Mouse (Mus musculus): ENCODE data around the gene Thrb. TPM values are rescaled to one million over a fixed set of nuclear protein-coding genes. Genes with fewer than 3 reads are reported as not detected.

Gene Thrb
- polyA plus RNA-seq, 1 experiment: 0.65 TPM

DNA sequence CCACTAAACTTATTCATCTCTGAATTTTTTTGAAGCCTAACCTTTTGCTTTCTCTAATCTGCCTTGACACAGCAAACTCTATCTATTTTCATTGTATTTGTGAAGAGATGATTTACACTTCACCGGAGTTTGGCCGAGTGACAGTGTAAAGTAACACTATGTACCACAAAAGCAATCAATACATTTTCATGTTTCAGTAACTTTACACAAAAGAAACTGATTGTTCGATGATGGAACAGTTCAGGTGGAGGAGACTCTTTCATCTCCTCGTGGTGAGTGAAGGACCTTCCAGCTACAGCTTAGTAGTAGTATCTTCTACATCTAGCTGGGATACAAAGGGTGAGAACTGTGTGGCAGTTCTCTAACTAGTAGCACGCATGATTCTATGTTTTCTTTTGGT lies 5.0 kb upstream of the Thrb start:
- no peaks in the 10 kb centered on the region for H3K4me1 ChIP-seq (ENCODE audit: control insufficient read depth, insufficient read depth, insufficient read length)
- no peak for DNase-seq (ENCODE audit: low read depth in 1 of 2, low spot score in 2 of 2)
- H3K27ac ChIP-seq (ENCODE audit: insufficient read depth, low read length): no peak overlapping the region
- no peaks in the 10 kb centered on the region for H3K36me3 ChIP-seq (ENCODE audit: control insufficient read depth, insufficient read depth, low read length)
- no peak for TF ChIP-seq POLR2A (IDR thresholded peaks at IDR 0.05; ENCODE audit: low read depth, low read length)
- no peak for TF ChIP-seq CTCF (IDR thresholded peaks at IDR 0.05; ENCODE audit: extremely low read depth, insufficient read depth, insufficient read length, insufficient replicate concordance)
- WGBS: 89% methylated on average over 5 of the region's 5 CpGs
- no peaks in the 10 kb centered on the region for H3K27me3 ChIP-seq (ENCODE audit: control insufficient read depth, insufficient read depth, low read length)
- no peak overlapping the region for H3K4me3 ChIP-seq (ENCODE audit: extremely low read depth, insufficient read depth, insufficient read length)

DNA sequence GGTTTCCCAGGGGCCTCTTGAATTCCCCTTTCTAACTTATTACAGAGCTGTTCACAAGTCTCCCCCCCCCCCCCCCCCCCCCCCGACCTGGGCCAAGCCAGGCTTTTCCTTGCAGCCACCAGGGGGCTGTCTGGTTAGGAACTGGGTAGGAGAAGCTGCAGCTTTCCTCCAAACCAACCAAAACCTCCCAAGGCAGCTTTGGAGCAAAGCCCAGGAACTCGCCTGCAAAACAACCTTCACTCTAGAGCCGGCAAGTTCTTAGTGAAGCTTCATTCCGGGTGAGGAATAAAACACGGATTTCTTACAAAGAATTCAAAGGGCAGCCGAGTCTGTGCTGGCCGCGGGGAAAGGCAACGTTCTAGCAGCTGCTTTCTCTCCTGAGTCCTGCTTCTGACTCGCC lies 1.0 kb upstream of the Thrb start:
- peak; percentile 35 to 42 for DNase-seq (ENCODE audit: low read depth in 1 of 2, low spot score in 2 of 2)
- H3K36me3 ChIP-seq (ENCODE audit: control insufficient read depth, insufficient read depth, low read length): no peaks in the 10 kb centered on the region
- under 1% methylated on average over 9 of the region's 10 CpGs for WGBS
- H3K27me3 ChIP-seq (ENCODE audit: control insufficient read depth, insufficient read depth, low read length): peaks cover 8% of the 10 kb centered on the region
- no peak overlapping the region for H3K27ac ChIP-seq (ENCODE audit: insufficient read depth, low read length)
- H3K4me1 ChIP-seq (ENCODE audit: control insufficient read depth, insufficient read depth, insufficient read length): peaks cover 8% of the 10 kb centered on the region
- TF ChIP-seq POLR2A (IDR thresholded peaks at IDR 0.05; ENCODE audit: low read depth, low read length): no peak
- TF ChIP-seq CTCF (IDR thresholded peaks at IDR 0.05; ENCODE audit: extremely low read depth, insufficient read depth, insufficient read length, insufficient replicate concordance): peak; percentile 13; the same call in 1 of the 2 replicates
- H3K4me3 ChIP-seq (ENCODE audit: extremely low read depth, insufficient read depth, insufficient read length): peak overlapping the region; percentile 50; the same call in 1 of the 2 replicates

DNA sequence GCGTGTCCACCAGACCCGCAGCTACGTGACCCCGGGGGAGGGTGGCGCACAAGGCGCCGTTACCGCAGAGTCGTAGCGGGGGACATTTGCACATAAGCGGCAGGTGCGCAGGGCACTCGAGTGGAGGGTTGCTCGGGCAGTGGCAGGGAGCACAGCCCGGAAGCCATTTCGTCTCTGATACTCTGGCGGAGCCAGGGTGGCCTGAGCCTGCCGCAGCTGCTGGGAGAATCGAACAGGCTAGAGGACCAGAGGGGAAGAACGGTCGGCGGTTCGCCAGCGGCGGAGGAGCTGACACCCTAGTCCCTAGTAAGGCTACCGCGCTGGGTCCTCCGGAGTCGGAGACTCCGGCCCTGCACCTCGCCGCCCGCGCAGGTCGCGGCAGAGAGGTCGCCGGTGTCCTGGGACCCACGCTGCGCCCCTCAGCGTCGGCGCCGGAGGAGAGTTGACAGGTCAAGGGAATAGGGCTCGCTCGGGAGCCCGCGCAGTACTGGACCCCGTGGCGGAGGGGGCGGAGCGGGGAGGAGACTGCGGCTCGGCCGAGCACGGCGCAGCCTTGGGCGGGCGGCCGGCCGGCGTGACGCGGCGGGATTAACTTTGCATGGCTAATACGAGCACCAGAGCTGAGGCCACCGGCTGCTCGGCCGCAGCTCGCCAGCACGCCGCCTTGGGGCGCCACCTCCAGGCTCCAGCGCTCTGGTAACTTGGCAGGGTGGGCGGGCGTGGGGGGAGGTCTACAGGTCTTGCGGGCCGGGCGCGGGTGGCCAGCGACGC lies 453 bp downstream of the Thrb start:
- WGBS: under 1% methylated on average over 82 of the region's 82 CpGs
- H3K27ac ChIP-seq (ENCODE audit: insufficient read depth, low read length): peak overlapping the region; percentile 25; the same call in 1 of the 2 replicates
- peak overlapping the region; percentile 76 for H3K4me3 ChIP-seq (ENCODE audit: extremely low read depth, insufficient read depth, insufficient read length)
- peak in 1 of 2 experiments; percentile 30 for DNase-seq (ENCODE audit: low read depth in 1 of 2, low spot score in 2 of 2)
- TF ChIP-seq POLR2A (IDR thresholded peaks at IDR 0.05; ENCODE audit: low read depth, low read length): no peak
- TF ChIP-seq CTCF (IDR thresholded peaks at IDR 0.05; ENCODE audit: extremely low read depth, insufficient read depth, insufficient read length, insufficient replicate concordance): no peak
- H3K4me1 ChIP-seq (ENCODE audit: control insufficient read depth, insufficient read depth, insufficient read length): peaks cover 8% of the 10 kb centered on the region
- no peaks in the 10 kb centered on the region for H3K36me3 ChIP-seq (ENCODE audit: control insufficient read depth, insufficient read depth, low read length)
- peaks cover 8% of the 10 kb centered on the region for H3K27me3 ChIP-seq (ENCODE audit: control insufficient read depth, insufficient read depth, low read length)

DNA sequence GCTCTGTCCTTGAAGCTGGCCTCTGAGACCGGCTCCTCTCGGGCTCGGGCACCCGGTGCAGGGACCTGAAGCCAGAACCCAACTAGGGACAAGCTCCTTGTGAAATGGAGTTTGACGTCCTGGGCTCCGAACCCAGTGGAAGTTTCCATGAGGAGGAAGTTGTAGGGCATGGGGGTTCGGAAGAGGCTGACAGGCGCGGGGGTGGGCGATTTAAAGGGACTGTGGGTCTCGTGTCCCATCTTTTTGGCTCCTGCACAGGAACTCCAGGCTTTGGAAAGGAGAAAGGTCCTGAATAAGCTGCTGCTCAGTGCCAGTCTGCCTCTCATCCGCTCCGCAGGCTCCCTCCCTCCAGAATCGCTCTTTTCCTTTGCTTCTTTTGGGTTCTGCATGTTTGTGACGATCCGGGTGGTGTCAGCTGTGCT lies 1.1 kb downstream of the Thrb start:
- no peak for TF ChIP-seq CTCF (IDR thresholded peaks at IDR 0.05; ENCODE audit: extremely low read depth, insufficient read depth, insufficient read length, insufficient replicate concordance)
- TF ChIP-seq POLR2A (IDR thresholded peaks at IDR 0.05; ENCODE audit: low read depth, low read length): no peak
- H3K27me3 ChIP-seq (ENCODE audit: control insufficient read depth, insufficient read depth, low read length): peaks cover 8% of the 10 kb centered on the region
- peaks cover 8% of the 10 kb centered on the region for H3K4me1 ChIP-seq (ENCODE audit: control insufficient read depth, insufficient read depth, insufficient read length)
- no peak for DNase-seq (ENCODE audit: low read depth in 1 of 2, low spot score in 2 of 2)
- peak overlapping the region; percentile 76 for H3K4me3 ChIP-seq (ENCODE audit: extremely low read depth, insufficient read depth, insufficient read length)
- WGBS: 2% methylated on average over 16 of the region's 16 CpGs
- no peaks in the 10 kb centered on the region for H3K36me3 ChIP-seq (ENCODE audit: control insufficient read depth, insufficient read depth, low read length)
- no peak overlapping the region; the same call in 1 of the 2 replicates for H3K27ac ChIP-seq (ENCODE audit: insufficient read depth, low read length)

GRCm38 (mm10) chr14:17662087-17662486 lies 2.0 kb downstream of the Thrb start:
- no peak for DNase-seq (ENCODE audit: low read depth in 1 of 2, low spot score in 2 of 2)
- Histone ChIP-seq H3K27ac (ENCODE audit: insufficient read depth, low read length) (no peak overlapping the region), H3K27me3 (ENCODE audit: control insufficient read depth, insufficient read depth, low read length) (peaks cover 8% of the 10 kb centered on the region), H3K36me3 (ENCODE audit: control insufficient read depth, insufficient read depth, low read length) (no peaks in the 10 kb centered on the region), H3K4me3 (ENCODE audit: extremely low read depth, insufficient read depth, insufficient read length) (no peak overlapping the region), H3K4me1 (ENCODE audit: control insufficient read depth, insufficient read depth, insufficient read length) (peaks cover 8% of the 10 kb centered on the region)
- WGBS: 68% methylated on average over 5 of the region's 5 CpGs
- TF ChIP-seq CTCF (IDR thresholded peaks at IDR 0.05; ENCODE audit: extremely low read depth, insufficient read depth, insufficient read length, insufficient replicate concordance) (no peak), POLR2A (IDR thresholded peaks at IDR 0.05; ENCODE audit: low read depth, low read length) (no peak)

DNA sequence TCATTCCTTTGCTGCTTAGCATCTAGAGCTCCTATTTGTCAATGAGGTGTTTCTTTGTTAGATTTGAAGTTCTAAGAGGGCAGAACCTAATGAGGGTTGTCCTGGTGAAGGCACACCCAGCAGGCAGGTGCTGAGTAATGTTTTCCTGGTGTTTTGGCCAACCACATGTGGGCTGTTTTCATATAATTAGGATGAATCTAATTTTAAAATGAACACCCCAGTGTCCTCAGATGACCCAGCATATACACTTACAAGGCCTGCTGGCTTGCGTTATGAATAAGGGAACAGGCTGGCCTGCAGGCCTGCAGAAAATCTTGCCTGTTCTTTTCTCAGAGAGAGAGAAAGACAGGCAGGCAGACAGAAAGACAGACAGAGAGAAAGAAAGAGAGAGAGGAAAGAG lies 14.3 kb downstream of the Thrb start:
- no peak for TF ChIP-seq POLR2A (IDR thresholded peaks at IDR 0.05; ENCODE audit: low read depth, low read length)
- TF ChIP-seq CTCF (IDR thresholded peaks at IDR 0.05; ENCODE audit: extremely low read depth, insufficient read depth, insufficient read length, insufficient replicate concordance): no peak
- 78% methylated on average over 1 of the region's 1 CpGs for WGBS
- DNase-seq (ENCODE audit: low read depth in 1 of 2, low spot score in 2 of 2): no peak

GRCm38 (mm10) chr14:17675214-17675613 lies 15.2 kb downstream of the Thrb start:
- H3K27ac ChIP-seq (ENCODE audit: insufficient read depth, low read length): no peak overlapping the region
- H3K4me1 ChIP-seq (ENCODE audit: control insufficient read depth, insufficient read depth, insufficient read length): no peaks in the 10 kb centered on the region
- no peak for DNase-seq (ENCODE audit: low read depth in 1 of 2, low spot score in 2 of 2)
- TF ChIP-seq CTCF (IDR thresholded peaks at IDR 0.05; ENCODE audit: extremely low read depth, insufficient read depth, insufficient read length, insufficient replicate concordance) (no peak), POLR2A (IDR thresholded peaks at IDR 0.05; ENCODE audit: low read depth, low read length) (no peak)
- H3K36me3 ChIP-seq (ENCODE audit: control insufficient read depth, insufficient read depth, low read length): no peaks in the 10 kb centered on the region
- no peaks in the 10 kb centered on the region for H3K27me3 ChIP-seq (ENCODE audit: control insufficient read depth, insufficient read depth, low read length)
- H3K4me3 ChIP-seq (ENCODE audit: extremely low read depth, insufficient read depth, insufficient read length): no peak overlapping the region
- 87% methylated on average over 3 of the region's 3 CpGs for WGBS

More for the DNA sequence above, 14.3 kb downstream of the Thrb start:
- H3K27ac ChIP-seq (ENCODE audit: insufficient read depth, low read length): no peak overlapping the region
- H3K4me1 ChIP-seq (ENCODE audit: control insufficient read depth, insufficient read depth, insufficient read length): no peaks in the 10 kb centered on the region
- H3K36me3 ChIP-seq (ENCODE audit: control insufficient read depth, insufficient read depth, low read length): no peaks in the 10 kb centered on the region
- H3K27me3 ChIP-seq (ENCODE audit: control insufficient read depth, insufficient read depth, low read length): no peaks in the 10 kb centered on the region
- H3K4me3 ChIP-seq (ENCODE audit: extremely low read depth, insufficient read depth, insufficient read length): no peak overlapping the region
